Mouse (Mus musculus) A20 (cell line): ENCODE results near the gene Mme.

Experiments
- DNase-seq: peaks from one replicate; pipeline ENCODE4 v3.0.0-alpha.2; 2011; ENCODE audit warnings: low read depth, low spot score

Gene Mme

DNA sequence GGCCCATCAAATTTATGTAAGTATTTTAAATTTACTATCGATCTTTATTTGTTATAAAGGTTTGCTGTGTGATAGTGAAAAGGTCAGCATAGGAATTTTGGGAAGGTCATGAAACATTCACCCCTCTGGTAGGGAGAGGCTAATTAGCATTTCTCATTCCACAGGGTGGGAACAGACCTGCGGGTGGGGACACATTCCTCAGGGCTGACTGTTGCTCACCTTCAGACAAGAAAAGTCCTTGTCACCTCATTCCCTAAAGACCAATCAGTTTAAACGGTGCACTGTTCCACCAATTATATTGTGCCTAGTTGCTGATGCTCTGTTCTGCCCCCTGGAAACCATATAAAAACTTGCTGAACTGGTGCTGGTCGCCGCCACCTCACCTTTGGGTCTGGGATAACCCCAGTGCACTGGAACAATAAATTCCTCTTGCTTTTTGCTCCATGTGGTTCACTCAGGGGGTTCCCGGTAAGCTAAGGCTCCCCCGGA, at the start of gene Mme:
Mme (plus strand) TSS at position 439 of the 489 bp plus-strand sequence.
- no peak for DNase-seq

DNA sequence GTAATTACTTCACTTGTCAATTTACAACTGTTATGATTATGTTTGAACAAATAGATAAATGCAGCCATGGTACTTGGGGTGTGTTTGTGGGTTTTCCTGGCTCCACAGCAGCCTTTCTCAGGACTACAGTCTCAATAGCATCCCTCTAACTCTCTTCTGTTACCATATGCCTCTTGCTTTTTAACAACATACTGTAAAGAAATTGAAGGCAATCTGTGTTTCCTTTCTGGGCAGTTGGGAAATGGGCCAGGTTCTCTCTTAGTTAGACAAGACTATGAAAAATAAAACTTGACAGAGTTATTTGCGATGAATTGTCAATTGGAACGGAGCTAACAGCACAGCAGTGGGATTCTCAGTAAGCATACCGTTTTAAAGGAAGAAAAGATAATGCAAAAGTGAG, 44.8 kb upstream of the Mme start:
- no peak for DNase-seq

DNA sequence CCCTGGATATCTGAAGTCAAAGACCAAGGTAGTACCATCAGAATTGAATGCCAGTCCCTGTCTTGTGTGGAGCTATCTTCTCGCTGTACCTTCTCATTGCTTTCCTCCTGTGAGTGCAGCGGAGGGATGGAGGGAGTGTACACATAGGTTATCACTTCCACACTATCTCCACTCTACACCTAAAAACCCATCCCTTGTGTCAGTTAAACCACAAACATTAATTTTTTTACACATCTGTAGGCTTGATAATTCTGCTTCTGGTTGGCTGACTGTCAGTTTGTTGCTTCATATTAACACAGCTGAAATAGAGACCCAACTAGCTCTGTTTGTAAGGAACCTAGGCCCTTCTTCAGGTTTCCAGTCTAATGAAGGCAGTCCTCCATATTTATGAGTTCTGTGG, 43.3 kb upstream of the Mme start:
- DNase-seq: no peak

DNA sequence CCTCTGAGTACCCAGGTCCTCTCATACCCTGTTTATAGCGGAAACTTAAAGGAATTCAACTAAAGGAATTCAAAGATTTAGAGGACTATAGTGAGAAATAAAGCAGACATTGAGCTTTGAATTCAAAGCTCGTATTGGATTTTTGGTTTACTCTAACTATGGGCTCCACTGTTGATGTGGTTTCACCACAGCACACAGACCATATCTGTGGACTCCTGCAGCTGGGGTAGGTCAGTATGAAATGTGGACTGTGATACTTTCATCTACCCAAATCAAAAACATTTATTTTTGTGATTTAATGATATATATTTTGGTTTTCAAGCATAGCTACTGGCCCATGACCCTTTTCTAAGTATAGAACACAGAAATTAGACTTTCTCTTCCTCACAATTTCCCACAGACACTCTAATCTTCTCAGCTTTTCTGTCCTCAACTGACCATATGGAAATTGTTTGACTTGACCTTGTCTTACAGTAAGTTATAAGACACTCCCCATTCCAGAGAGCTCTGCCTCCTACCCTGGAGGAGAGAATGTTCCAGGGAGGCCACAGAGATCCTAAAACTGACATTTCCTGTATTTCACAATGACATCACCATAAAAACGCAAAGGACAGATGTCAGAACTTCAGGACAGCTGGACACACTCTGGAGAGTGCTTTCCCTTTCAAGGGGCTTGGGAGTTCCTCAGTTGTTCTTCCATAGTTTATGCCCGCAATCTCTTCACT, 19.3 kb upstream of the Mme start:
- no peak for DNase-seq

DNA sequence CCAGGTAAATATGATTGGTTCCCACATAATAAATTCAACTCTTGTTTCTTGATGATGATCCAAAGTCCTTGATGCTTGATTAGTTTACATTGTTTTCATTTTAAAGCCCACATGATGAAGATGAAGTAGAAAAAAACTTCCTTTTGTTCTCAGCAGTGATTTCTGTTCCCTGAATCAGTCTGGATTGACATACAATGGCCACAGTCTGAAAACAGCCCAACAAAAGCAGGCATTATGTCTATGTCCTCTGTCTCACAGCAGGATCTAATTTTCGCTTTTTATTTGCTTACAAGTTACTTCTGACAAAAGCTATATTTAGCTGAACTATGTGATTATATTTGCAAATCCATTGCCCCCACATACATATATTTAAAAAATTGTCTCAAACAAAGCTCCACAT, 17.7 kb upstream of the Mme start:
- no peak for DNase-seq

DNA sequence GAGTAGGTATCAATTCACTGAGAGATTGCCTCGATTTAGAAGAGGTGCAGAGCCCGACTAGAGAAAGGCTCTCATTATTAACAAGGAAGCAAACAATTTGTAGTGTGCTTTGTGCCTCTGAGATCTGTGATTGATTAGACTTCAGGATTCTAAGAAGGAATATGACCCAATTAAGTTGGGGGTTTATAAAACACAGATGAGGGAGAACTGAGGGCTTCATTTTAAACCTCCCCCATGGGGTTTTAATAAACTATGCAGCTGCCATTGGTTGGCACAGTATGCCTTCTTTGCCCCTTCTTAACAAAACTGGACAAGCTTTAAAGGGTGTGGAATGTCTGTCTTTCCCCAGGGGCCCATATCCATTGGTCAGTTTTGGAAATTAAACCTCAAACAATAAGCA, 5.4 kb upstream of the Mme start:
- DNase-seq: no peak

DNA sequence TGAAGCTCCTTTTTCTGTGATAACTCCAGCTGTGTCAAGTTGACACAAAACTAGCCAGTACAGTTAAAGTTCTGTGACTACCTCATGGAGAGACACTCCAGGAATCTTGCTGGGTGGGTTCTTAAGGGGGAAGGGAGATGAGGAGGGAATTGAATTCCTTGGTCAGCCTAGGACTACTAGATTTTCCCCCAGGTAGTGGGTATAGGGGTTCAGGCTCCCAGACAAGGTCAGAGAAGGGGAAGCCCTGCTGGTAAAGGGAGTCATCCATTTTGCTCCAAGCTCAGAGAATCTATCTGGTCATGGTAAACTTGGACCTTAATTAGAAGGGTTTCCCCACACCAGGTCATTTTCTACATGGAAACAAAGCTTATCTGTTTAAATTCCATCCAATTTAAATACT, 2.4 kb downstream of the Mme start:
- no peak for DNase-seq

DNA sequence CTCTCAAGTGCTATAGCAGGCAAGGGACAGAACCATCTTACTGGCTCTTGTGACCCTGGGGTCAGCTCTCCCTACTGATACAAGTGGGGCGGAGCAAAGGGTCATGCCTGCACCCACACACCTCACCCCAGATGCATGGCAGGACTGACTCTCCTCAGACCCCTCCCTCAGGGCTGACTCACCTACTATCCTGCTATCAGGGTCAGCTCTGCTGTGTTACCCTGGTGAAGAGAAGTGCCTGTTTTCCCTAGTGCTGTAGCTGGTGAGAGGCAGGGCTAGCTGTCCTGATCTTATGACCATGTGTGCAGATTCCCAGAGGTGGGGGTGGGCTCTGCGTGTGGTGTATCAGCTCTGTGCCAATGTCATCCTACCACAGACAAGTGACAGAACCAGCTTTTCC, 30.8 kb downstream of the Mme start:
- no peak for DNase-seq

DNA sequence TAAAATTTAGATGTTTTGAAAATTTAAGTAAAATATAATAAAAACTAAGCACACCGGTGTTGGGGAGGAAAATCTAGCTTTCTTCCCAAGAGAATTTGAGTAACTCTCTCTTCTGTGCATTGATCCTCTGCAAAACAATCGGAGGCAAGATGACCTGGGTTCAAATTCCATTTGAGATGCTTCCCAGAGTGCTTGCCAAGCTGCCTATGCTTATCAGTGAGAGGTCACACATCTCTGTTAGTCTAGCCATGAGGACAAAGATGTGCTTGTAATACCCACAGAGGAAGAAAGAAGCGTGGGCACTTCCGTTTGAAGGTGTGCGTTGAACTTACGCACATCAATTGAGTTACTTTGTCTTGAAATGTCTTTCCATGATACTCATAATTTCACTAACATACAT, 53.0 kb downstream of the Mme start:
- no peak for DNase-seq

DNA sequence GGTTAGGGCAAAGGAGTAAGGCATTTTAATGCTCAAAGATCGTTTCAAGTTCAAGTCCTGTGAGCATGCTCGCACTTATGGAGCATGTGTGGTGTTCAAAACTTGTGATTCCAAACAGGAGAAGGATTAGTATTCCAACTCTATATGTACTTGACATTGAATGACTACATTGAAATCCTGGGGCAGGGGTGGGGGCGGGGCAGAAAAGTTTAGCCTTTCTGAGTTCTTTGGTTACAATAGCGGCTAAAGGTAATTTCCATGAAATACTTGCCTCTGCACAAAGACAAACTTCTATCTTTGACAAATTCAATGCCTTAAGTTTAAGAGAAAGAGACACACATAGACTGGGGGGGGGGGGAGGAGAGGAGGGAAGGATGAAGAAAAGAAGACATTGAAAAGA, 53.5 kb downstream of the Mme start:
- no peak for DNase-seq

DNA sequence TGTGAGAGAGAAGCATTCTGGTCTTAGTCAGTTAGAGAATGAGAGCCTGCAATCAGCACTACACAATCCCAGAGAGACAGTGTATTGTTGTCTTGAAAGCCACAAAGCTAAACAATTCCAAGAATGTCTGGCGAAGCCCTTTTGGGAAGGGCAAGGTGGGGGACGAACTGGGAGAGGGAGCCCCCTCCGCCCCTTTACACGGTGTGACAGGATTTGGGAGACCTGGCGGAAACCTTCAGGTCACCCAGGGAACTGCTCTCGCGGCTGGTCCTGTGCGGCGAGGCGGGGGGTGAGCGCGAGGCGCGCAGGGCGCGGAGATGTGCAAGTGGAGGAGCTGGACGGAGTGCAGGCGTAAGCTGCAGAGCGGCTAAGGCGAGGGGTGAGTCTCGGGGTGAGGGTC, 53.9 kb downstream of the Mme start:
- no peak for DNase-seq

DNA sequence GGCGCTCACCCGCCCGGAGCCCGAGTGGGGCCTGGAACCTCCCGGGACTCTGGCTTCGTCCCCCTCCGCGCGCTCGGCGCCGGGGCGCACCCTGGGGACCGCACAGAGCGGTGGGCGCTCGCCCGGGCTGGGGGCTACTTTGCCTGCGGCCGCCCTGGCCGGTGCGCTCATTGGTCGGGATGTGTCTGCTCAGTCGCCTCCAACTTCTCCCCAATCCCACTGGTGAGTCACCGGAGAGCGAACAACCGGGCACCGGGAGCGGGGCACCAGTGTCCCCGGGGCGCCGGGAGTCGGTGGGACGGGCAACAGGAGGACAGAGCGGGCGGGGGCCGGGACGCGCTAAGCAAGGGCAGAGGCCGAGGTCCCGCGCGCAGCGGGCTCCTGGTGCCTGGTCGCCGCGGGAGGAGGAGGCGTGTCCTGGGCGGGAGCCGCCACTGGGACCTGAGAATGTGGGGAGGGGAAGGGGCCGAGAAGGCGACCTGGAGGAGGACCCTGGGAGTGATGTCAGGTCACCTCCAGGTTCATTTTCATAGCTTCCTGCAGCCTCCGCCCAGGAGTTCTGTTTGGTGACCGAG, 54.4 kb downstream of the Mme start:
- DNase-seq: no peak

DNA sequence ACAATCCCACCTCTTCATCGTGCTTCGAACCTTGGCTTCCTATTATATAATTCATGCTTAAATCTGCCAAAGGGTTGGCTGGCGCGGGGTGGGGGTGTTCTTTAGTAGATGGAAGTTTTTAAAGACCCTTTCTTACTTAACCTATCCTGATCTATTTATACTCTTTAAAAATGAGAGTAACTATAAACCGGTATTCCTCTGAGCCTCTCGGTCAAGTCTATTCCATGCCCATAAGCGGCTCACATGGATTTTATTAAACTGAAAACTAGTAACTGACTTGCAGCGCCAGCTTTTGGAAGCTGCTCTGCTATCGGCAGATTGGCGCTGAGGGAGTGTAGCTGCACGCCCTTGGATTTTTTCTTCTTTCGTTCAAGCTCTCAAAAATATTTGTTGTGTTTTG, 55.1 kb downstream of the Mme start:
- DNase-seq: no peak

DNA sequence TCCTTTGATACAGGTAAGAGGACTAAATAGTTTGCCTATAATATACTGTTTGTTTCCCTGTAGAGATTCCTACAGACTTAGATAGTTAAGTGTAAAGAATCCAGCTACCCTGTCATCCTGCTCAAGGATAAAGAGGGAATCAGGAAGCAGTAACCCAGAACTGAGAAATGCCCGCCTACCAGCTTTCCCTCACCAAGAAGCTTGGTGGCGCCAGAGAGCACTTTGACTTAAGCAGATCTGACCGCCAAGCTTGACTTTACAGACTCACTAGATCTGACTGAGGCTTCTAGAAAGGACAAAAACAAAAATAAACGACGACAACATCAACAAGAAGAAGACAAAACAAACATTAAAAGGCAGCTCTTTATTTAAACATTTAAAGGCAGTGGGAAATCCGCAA, 56.5 kb downstream of the Mme start:
- no peak for DNase-seq

DNA sequence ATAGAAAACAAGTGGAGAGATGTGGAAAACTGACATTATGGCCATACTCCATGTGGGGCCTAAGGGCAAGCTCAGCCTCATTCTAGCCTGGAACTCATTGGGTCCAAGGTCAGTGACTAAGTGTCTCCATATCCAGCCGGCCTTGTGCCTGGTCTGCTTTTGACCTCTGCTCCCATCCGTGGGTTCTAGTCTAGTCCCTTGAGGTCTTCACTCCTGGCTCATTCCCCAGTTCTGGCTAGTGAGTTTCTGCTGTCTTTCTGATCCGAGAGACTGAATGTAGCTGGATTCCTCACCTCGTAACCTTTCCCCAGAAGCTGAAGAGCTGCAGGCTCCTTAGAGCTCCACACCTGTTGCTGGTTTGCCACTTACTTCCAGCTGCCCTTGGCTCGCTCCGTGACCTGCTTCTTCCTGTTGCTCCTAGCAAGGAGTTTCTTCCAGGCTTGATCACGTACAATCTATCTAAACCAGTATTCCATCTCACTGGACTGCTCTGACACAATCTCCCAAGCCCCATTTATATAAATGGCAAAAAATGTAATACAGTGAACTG, 73.9 kb downstream of the Mme start:
- no peak for DNase-seq

DNA sequence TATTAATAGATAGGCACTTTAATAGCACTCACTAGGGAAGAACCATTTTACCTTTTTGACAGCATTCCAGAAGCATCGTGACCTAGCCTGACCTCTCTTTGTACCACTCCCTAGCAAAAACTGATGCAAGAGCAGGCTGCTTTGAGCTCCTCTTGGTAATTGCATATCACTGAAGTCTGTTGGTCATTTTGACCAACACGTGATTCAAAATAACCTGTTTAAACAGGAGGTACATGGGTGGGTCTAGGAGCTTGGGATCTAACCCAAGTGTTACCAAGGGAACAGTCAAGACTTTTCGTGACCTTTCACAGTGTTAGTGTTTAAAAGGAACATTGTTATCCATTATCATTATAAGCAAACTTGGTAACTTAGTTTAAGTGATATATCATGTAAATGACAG, 76.2 kb downstream of the Mme start:
- DNase-seq: no peak

DNA sequence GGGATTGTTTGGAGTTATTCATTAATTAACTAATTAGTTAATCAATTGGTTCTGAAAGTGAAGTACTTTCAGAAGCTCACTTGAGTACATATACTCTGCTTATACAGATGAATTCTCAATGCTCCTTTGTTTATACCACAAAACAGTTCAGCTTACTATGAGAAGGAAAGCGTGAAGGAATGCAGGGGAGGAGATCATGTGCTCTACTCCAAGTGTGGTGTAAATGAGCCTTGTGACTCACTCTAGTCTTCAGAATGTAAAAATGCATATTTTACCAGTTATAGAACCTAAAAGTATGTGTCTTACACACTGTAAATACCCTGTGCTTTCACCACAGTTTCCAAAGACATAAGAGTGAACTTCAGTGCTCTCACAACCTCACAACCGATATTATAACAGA, 84.3 kb downstream of the Mme start:
- no peak for DNase-seq

DNA sequence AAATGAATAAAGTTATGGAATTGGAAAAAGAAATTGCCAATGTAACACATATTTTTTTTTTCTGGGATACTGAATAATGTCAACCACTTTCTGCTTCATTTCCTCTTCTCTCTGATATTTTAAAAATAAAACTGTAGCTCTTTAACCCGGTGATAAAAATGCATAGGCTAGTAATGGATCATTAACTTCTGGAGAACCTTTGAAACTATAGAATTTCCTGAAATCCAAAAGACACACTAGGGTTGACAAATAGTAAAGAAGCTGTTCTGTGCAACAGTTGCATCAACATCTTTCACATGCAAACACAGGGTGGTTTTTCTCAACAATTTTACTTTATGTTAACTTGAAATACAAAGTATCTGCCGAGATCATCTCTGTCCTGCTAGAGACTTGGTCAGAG, 98.8 kb downstream of the Mme start:
- DNase-seq: no peak

DNA sequence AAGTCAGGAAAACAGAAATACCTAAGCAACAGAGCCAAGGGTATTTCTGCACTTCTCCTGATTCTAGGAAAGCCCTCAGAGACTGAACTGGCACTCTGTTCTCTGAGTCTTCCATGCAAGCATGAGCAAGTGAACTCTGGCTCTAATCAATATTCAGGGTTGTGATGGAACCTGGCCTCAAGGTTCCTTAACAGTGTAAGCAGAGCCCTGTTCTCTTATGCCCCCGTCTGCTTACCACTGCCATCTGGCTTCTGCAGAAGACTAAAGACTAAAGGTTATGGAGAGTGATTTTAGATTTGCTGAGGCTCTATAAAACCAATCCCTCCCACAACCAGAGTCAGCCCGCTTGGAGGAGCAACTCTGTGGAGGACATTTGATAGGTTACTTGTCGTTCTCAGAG, 99.2 kb downstream of the Mme start:
- no peak for DNase-seq

DNA sequence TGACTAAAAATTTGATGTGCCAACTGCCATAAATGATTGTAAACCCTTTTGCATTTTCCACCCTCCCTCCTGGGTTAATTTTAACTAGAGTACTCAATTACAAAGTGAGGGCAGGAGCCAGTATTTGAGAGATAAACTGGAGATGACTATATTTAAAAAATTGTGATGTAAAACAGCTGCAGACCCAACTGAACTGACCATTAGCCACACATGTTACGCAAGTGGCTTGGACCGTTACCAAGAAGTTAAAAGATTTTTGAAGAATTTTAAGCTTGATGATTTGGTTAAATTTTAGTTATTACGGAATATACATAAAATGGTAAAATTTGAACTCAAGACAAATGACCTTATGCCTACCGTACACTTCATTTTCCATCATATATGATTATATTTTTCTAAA, 100.1 kb downstream of the Mme start:
- no peak for DNase-seq

DNA sequence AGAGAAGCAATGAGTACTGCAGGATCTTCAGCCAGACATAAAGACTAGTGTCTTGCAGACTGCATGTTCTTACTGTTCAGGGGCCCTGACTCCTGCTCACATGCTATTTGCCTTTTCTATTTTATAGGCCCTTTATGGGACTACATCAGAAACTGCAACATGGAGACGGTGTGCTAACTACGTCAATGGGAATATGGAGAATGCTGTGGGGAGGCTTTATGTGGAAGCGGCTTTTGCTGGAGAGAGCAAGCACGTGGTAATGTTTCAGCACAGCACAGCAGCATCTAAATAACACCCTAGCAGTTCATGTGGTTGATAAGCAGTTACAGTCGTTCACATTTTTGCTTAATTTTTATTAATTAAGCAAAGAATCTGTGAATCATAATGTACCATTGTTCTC, 103.7 kb downstream of the Mme start:
- DNase-seq: no peak

DNA sequence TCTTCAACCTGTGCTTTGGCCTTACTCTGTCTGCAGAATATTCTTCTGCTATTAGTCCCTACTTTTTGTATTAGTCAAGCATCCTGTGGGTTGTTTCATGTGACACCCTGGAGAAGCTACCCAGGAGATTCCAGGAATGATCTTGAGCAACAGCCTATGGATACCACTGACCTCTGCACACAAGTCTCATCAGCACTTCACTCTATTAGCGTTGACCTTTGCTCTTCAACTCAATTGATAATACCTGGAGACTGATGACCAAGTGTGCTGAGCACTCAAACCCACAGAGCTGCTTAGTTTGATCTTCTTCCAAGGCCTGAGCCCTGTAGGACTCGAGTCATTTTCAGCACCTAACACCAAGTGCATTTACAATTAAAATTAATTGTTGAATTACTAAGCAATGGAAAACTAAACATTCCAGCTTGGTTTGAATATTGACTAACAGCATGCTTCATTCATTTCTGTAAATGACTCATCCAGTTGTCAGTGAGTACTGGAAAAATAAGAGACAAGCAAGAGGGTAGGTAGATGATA, 107.6 kb downstream of the Mme start:
- no peak for DNase-seq

DNA sequence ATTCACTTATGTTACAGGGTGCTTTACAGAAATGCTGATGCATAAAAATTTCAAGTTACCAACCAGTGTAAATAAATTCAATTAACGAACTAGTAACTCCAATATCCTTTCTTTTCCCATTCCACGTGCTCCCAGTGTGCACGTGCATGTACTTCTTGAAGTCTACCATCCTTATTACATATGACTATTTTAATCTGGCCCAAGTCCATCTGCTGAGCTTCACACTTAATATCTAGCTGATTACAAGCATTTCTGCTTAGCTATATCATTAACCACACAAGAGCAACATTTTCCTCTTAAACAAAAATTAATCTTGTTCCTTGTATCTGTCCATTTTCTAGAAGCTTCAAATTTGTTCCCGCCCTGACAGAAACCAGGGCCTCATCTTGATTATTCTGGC, 108.9 kb downstream of the Mme start:
- DNase-seq: no peak
